Mouse (Mus musculus) kidney, embryonic 14.5 days (tissue): ENCODE results near the gene Ttc28. TPM values are rescaled to one million over a fixed set of nuclear protein-coding genes. Genes with fewer than 3 reads are reported as not detected.

ENCODE experiments used
- ATAC-seq: fragments of 200-750 bp; cut with Nextera tagmentation; 2 replicates; pipeline ENCODE4 v1.8.0; 2017; ENCODE audit warnings: moderate number of reproducible peaks, mild to moderate bottlenecking, moderate TSS enrichment, moderate library complexity; ENCODE audit not compliant: low FRiP score, low TSS enrichment
- H3K27ac ChIP-seq: fragments of 300-500 bp; sonication (generic); 2 replicates; pipeline ENCODE4 v1.5.1; 2014; ENCODE audit warnings: low read depth, mild to moderate bottlenecking, low read length, moderate library complexity, mixed read lengths
- H3K27me3 ChIP-seq: fragments of 300-500 bp; sonication (generic); 2 replicates; pipeline ENCODE4 v1.6.1; 2014; ENCODE audit warnings: mild to moderate bottlenecking, low read length; ENCODE audit not compliant: control insufficient read depth, insufficient read depth
- H3K36me3 ChIP-seq: fragments of 300-500 bp; sonication (generic); 2 replicates; pipeline ENCODE4 v1.6.1; 2014; ENCODE audit warnings: low read length, mixed read lengths; ENCODE audit not compliant: control insufficient read depth, insufficient read depth
- H3K4me1 ChIP-seq: fragments of 300-500 bp; sonication (generic); 2 replicates; pipeline ENCODE4 v1.6.1; 2014; ENCODE audit warnings: low read length, mixed read lengths; ENCODE audit not compliant: control insufficient read depth, insufficient read depth
- H3K4me2 ChIP-seq: fragments of 300-500 bp; sonication (generic); replicated peaks from 2 replicates; pipeline ENCODE4 v1.6.1; 2014; ENCODE audit warnings: low read depth, mild to moderate bottlenecking, low read length
- H3K4me3 ChIP-seq: fragments of 300-500 bp; sonication (generic); 2 replicates; pipeline ENCODE4 v1.5.1; 2014; ENCODE audit warnings: mild to moderate bottlenecking, low read length
- H3K9ac ChIP-seq: fragments of 300-500 bp; sonication (generic); 2 replicates; pipeline ENCODE4 v1.6.1; 2014; ENCODE audit warnings: low read depth, mild to moderate bottlenecking, low read length, moderate library complexity
- H3K9me3 ChIP-seq: fragments of 300-500 bp; sonication (generic); 2 replicates; pipeline ENCODE4 v1.6.1; 2016; ENCODE audit warnings: low read length; ENCODE audit not compliant: control insufficient read depth
- WGBS: fragments of 180-500 bp; shearing (Covaris S2); extraction: QIAGEN DNeasy Blood & Tissue Kit; methylation state at CpG from one replicate; pipeline ENCODE4 v1.1.7; 2014; 5-methylcytosine and 5-hydroxymethylcytosine counted together
- polyA plus RNA-seq: library from polyadenylated mRNA; unstranded; fragments of >200 nt; fragmentation: Nextera tagmentation; extraction: Ambion mirVana; gene quantifications from 2 replicates; pipeline ENCODE4 v1.2.1, GENCODE M21; 2014

Gene Ttc28
- polyA plus RNA-seq, 1 experiment from 2014 or later, result 24.7 TPM

GRCm38 (mm10) chr5:111178324-111179076 is 298.9 kb downstream of the Ttc28 start:
- 8% methylated on average over 21 of the region's 21 CpGs for WGBS
- H3K9me3 ChIP-seq, result no peaks in the 10 kb centered on the region
- H3K27me3 ChIP-seq, result no peaks in the 10 kb centered on the region
- H3K4me2 ChIP-seq, result peak overlapping the region; percentile 29; the same call in 1 of the 2 replicates
- H3K4me3 ChIP-seq, result no peak overlapping the region; the same call in 1 of the 2 replicates
- ATAC-seq, result peak; percentile 59; the same call in 1 of the 2 replicates
- peak overlapping the region; percentile 73 for H3K27ac ChIP-seq
- H3K9ac ChIP-seq, result no peak overlapping the region
- peaks cover 3% of the 10 kb centered on the region; the same call in 1 of the 2 replicates for H3K36me3 ChIP-seq
- H3K4me1 ChIP-seq, result peaks cover 70% of the 10 kb centered on the region

GRCm38 (mm10) chr5:111179651-111180050 is 300.0 kb downstream of the Ttc28 start:
- H3K4me1 ChIP-seq, result peaks cover 67% of the 10 kb centered on the region
- no peak overlapping the region for H3K9ac ChIP-seq
- no peak overlapping the region for H3K4me3 ChIP-seq
- no peaks in the 10 kb centered on the region for H3K27me3 ChIP-seq
- H3K27ac ChIP-seq, result peak overlapping the region; percentile 73; the same call in 1 of the 2 replicates
- no peak for ATAC-seq
- no peaks in the 10 kb centered on the region for H3K9me3 ChIP-seq
- no peak overlapping the region for H3K4me2 ChIP-seq
- WGBS, result 41% methylated on average over 7 of the region's 7 CpGs
- H3K36me3 ChIP-seq, result peaks cover 3% of the 10 kb centered on the region; the same call in 1 of the 2 replicates

- Histone ChIP-seq H3K4me1 (peaks cover 61% of the 10 kb centered on the region), H3K27me3 (no peaks in the 10 kb centered on the region), H3K36me3 (peaks cover 3% of the 10 kb centered on the region; the same call in 1 of the 2 replicates), H3K4me3 (no peak overlapping the region), H3K9ac (no peak overlapping the region), H3K27ac (peak overlapping the region; percentile 73; the same call in 1 of the 2 replicates), H3K4me2 (no peak overlapping the region), H3K9me3 (no peaks in the 10 kb centered on the region)
- ATAC-seq, result no peak
- 34% methylated on average over 25 of the region's 25 CpGs for WGBS
Observed at GRCm38 (mm10) chr5:111180091-111181053, 300.8 kb downstream of the Ttc28 start.

- no peak overlapping the region for H3K4me3 ChIP-seq
- ATAC-seq, result no peak
- H3K9me3 ChIP-seq, result no peaks in the 10 kb centered on the region
- peaks cover 54% of the 10 kb centered on the region for H3K4me1 ChIP-seq
- peaks cover 3% of the 10 kb centered on the region; the same call in 1 of the 2 replicates for H3K36me3 ChIP-seq
- 0 out of 2 replicates have a peak overlapping the region, but pooled peaks have one; percentile 73 for H3K27ac ChIP-seq
- no peak overlapping the region; the same call in 1 of the 2 replicates for H3K9ac ChIP-seq
- no peak overlapping the region for H3K4me2 ChIP-seq
- WGBS, result 56% methylated on average over 7 of the region's 7 CpGs
- no peaks in the 10 kb centered on the region for H3K27me3 ChIP-seq
Observed at GRCm38 (mm10) chr5:111181204-111181912, 301.8 kb downstream of the Ttc28 start.

- peak; percentile 61; the same call in 1 of the 2 replicates for ATAC-seq
- peaks cover 3% of the 10 kb centered on the region; the same call in 1 of the 2 replicates for H3K36me3 ChIP-seq
- H3K4me2 ChIP-seq, result peak overlapping the region; percentile 18; the same call in 1 of the 2 replicates
- H3K9me3 ChIP-seq, result no peaks in the 10 kb centered on the region
- no peak overlapping the region for H3K9ac ChIP-seq
- no peak overlapping the region for H3K4me3 ChIP-seq
- H3K4me1 ChIP-seq, result peaks cover 3% of the 10 kb centered on the region; the same call in 1 of the 2 replicates
- no peaks in the 10 kb centered on the region for H3K27me3 ChIP-seq
- no peak overlapping the region; the same call in 1 of the 2 replicates for H3K27ac ChIP-seq
- WGBS, result 27% methylated on average over 11 of the region's 11 CpGs
Observed at GRCm38 (mm10) chr5:111186600-111186999, 307.0 kb downstream of the Ttc28 start.

GRCm38 (mm10) chr5:111191972-111192371 is 312.4 kb downstream of the Ttc28 start:
- no peak overlapping the region for H3K4me2 ChIP-seq
- no peaks in the 10 kb centered on the region for H3K9me3 ChIP-seq
- no peak overlapping the region for H3K9ac ChIP-seq
- H3K27ac ChIP-seq, result no peak overlapping the region
- no peak for ATAC-seq
- peaks cover 5% of the 10 kb centered on the region; the same call in 1 of the 2 replicates for H3K4me1 ChIP-seq
- no peaks in the 10 kb centered on the region for H3K36me3 ChIP-seq
- 80% methylated on average over 9 of the region's 9 CpGs for WGBS
- H3K27me3 ChIP-seq, result no peaks in the 10 kb centered on the region
- no peak overlapping the region for H3K4me3 ChIP-seq

- Histone ChIP-seq H3K4me1 (peaks cover 5% of the 10 kb centered on the region), H3K27me3 (no peaks in the 10 kb centered on the region), H3K9me3 (no peaks in the 10 kb centered on the region), H3K4me3 (no peak overlapping the region), H3K4me2 (no peak overlapping the region), H3K9ac (no peak overlapping the region), H3K36me3 (no peaks in the 10 kb centered on the region), H3K27ac (no peak overlapping the region)
- WGBS, result 70% methylated on average over 2 of the region's 2 CpGs
- ATAC-seq, result no peak
Observed at GRCm38 (mm10) chr5:111194829-111195228, 315.2 kb downstream of the Ttc28 start.
